Mouse (Mus musculus): ENCODE results near the gene Map3k5.

DNA sequence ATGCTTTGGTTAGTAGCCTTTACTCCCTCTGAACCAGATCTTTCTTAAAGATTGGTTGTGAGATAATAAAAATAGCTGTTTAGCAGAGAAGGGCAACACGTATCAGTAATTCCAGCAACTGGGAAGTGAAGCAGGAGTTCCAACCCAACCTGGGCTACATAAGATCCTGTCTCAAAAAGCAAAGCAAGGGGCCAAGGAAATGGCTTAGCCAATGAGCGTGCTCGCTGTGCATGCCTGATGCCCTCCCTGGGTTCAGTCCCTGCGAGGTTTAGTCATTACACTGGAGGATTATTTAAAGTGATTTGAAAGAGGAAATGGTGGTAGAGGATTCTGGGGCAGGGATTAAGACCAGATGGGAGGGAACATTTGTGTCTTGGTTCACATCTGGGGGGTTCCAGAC is 14.8 kb downstream of the Map3k5 start:
- TF ChIP-seq CTCF (IDR thresholded peaks at IDR 0.05; ENCODE audit: extremely low read depth, insufficient read length, insufficient replicate concordance, low read depth, low read length) = no peak
- TF ChIP-seq POLR2A (IDR thresholded peaks at IDR 0.05; ENCODE audit: low read depth, low read length) = no peak
